8 mouse cellular contexts compared by ENCODE assay signal in the genomic region with DNA sequence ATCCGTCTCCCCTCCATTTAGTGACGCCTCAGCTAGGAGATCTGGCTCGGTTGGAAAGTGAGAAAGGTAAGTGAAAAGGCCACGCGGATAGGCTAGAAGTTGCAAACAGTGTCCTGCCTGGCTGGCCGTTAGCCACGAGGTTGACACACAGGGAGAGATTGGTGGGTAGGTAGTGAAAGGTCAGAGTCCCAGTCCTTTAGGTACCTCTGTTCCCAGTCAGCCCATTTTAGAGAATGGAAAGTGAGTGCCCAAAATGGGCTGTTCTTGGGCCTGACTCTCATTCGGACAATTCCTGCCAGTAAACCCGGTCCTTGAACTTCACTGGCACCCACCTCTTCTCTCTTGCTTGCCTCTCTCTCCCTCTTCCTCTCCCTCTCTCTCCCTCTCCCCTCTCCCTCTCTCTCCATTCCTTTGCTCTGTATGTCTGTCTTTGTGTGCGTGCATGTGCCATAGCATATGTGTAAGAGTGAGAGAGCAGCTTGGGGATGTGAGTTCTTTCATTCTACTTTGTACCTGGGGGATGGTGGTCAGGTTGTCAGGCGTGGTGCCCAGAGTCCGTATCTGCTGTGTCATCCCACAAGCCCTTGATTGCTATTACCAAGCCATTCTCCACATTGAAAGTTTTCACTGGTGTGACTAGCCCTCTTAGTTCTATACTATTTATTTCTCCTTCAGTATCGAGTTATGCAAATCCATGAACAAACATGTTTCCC. TPM values are rescaled to one million over a fixed set of nuclear protein-coding genes. Genes with fewer than 3 reads are reported as not detected.
DNase-seq lines count a peak whose midpoint lies in the region; ATAC-seq lines count a peak whose summit lies in the region.

TSS of gene Dpf2 (minus strand) at position 4 of the 713 bp plus-strand sequence.

- 21% methylated on average over 13 of the region's 13 CpGs for WGBS in forebrain, embryonic 15.5 days
- WGBS in hindbrain, embryonic 13.5 days: 23% methylated on average over 13 of the region's 13 CpGs
- WGBS in liver, embryonic 13.5 days (ENCODE audit: insufficient replicate concordance): 5% methylated on average over 13 of the region's 13 CpGs
- 18% methylated on average over 13 of the region's 13 CpGs for WGBS in stomach, embryonic 16.5 days

- H3K9me3 ChIP-seq in forebrain, embryonic 15.5 days: no peaks in the 10 kb centered on the region
- H3K9me3 ChIP-seq in hindbrain, embryonic 13.5 days: no peaks in the 10 kb centered on the region
- H3K9me3 ChIP-seq in liver, embryonic 13.5 days (replicated peaks): no peaks in the 10 kb centered on the region
- H3K9me3 ChIP-seq in stomach, embryonic 16.5 days (replicated peaks; ENCODE audit: control insufficient read depth, low read length): no peaks in the 10 kb centered on the region

- no peak for ATAC-seq in activated CD4-positive, CD25-positive, alpha-beta regulatory T cell, adult 4 months
- ATAC-seq in forebrain, embryonic 15.5 days (replicated peaks): peak; percentile 15; the same call in 1 of the 2 replicates
- ATAC-seq in hindbrain, embryonic 13.5 days (ENCODE audit: low FRiP score): 0 out of 2 replicates have a peak, but pooled peaks have one; percentile 6
- ATAC-seq in liver, embryonic 13.5 days (ENCODE audit: low read depth): peak; percentile 54
- ATAC-seq in stomach, embryonic 16.5 days (ENCODE audit: insufficient read depth, low FRiP score): no peak; the same call in 1 of the 2 replicates

- H3K27me3 ChIP-seq in forebrain, embryonic 15.5 days: no peaks in the 10 kb centered on the region
- H3K27me3 ChIP-seq in hindbrain, embryonic 13.5 days: no peaks in the 10 kb centered on the region
- no peaks in the 10 kb centered on the region for H3K27me3 ChIP-seq in liver, embryonic 13.5 days
- H3K27me3 ChIP-seq in stomach, embryonic 16.5 days (ENCODE audit: control insufficient read depth, insufficient read depth, low read length): no peaks in the 10 kb centered on the region

- H3K4me3 ChIP-seq in forebrain, embryonic 15.5 days: peak within 1 kb of the TSS; percentile 94
- H3K4me3 ChIP-seq in hindbrain, embryonic 13.5 days: peak within 1 kb of the TSS; percentile 100
- H3K4me3 ChIP-seq in liver, embryonic 13.5 days (replicated peaks): peak within 1 kb of the TSS; percentile 96
- peak within 1 kb of the TSS; percentile 76 for H3K4me3 ChIP-seq in stomach, embryonic 16.5 days (replicated peaks; ENCODE audit: low read length)

- peak within 1 kb of the TSS; percentile 90 for H3K9ac ChIP-seq in forebrain, embryonic 15.5 days (replicated peaks)
- peak within 1 kb of the TSS; percentile 94 for H3K9ac ChIP-seq in hindbrain, embryonic 13.5 days
- H3K9ac ChIP-seq in liver, embryonic 13.5 days: peak within 1 kb of the TSS; percentile 99
- H3K9ac ChIP-seq in stomach, embryonic 16.5 days (ENCODE audit: low read length): peak within 1 kb of the TSS; percentile 93

- peak within 1 kb of the TSS; percentile 81 for H3K27ac ChIP-seq in forebrain, embryonic 15.5 days (replicated peaks)
- H3K27ac ChIP-seq in hindbrain, embryonic 13.5 days: peak within 1 kb of the TSS; percentile 89
- H3K27ac ChIP-seq in liver, embryonic 13.5 days: peak within 1 kb of the TSS; percentile 92
- peak within 1 kb of the TSS; percentile 73 for H3K27ac ChIP-seq in stomach, embryonic 16.5 days (ENCODE audit: low read length)

- peaks cover 8% of the 10 kb centered on the region for H3K36me3 ChIP-seq in forebrain, embryonic 15.5 days
- H3K36me3 ChIP-seq in hindbrain, embryonic 13.5 days: peaks cover 24% of the 10 kb centered on the region
- H3K36me3 ChIP-seq in liver, embryonic 13.5 days: peaks cover 36% of the 10 kb centered on the region
- H3K36me3 ChIP-seq in stomach, embryonic 16.5 days (ENCODE audit: control insufficient read depth, insufficient read depth, low read length): peaks cover 7% of the 10 kb centered on the region; the same call in 1 of the 2 replicates

- peak within 1 kb of the TSS; percentile 73 for H3K4me2 ChIP-seq in forebrain, embryonic 15.5 days (replicated peaks)
- peak within 1 kb of the TSS; percentile 90 for H3K4me2 ChIP-seq in hindbrain, embryonic 13.5 days
- H3K4me2 ChIP-seq in liver, embryonic 13.5 days: peak within 1 kb of the TSS; percentile 89
- peak within 1 kb of the TSS; percentile 77 for H3K4me2 ChIP-seq in stomach, embryonic 16.5 days (ENCODE audit: low read depth, low read length)

- DNase-seq in layer of hippocampus, adult 18-20 months (ENCODE audit: low spot score in 2 of 2): no peak
- DNase-seq in layer of hippocampus, adult 11-12 months (ENCODE audit: low spot score): no peak
- DNase-seq in liver, embryonic 13.5 days: peak; percentile 42
- no peak for DNase-seq in thymus, postnatal 10 days (ENCODE audit: low spot score in 2 of 2)

- peaks cover 32% of the 10 kb centered on the region for H3K4me1 ChIP-seq in forebrain, embryonic 15.5 days
- peaks cover 38% of the 10 kb centered on the region for H3K4me1 ChIP-seq in hindbrain, embryonic 13.5 days (replicated peaks)
- peaks cover 57% of the 10 kb centered on the region for H3K4me1 ChIP-seq in liver, embryonic 13.5 days (replicated peaks)
- peaks cover 25% of the 10 kb centered on the region for H3K4me1 ChIP-seq in stomach, embryonic 16.5 days (ENCODE audit: control insufficient read depth, insufficient read depth, low read length)

RNA-seq across cellular contexts. Expression of gene Dpf2, which starts in this region (rescaled TPM):
- 100 to 1,000 TPM in 1 of 2 experiments, 10 to 100 TPM in 1; 90.8 to 100 TPM for total RNA-seq in layer of hippocampus, adult 18-20 months (2021)
- polyA plus RNA-seq in activated CD4-positive, CD25-positive, alpha-beta regulatory T cell, adult 4 months (2017; shearing (Covaris generic)): 100 to 1,000 TPM; 123 to 178 TPM
- polyA plus RNA-seq in forebrain, embryonic 15.5 days (2015; fragmentation: Nextera tagmentation; extraction: Ambion mirVana): 120 and 137 TPM in 2 replicates
- polyA plus RNA-seq in hindbrain, embryonic 13.5 days (2015; fragmentation: Nextera tagmentation; extraction: Ambion mirVana): 128 and 137 TPM in 2 replicates
- polyA plus RNA-seq in liver, embryonic 13.5 days (2015; fragmentation: Nextera tagmentation; extraction: Ambion mirVana): 56.7 and 60.0 TPM in 2 replicates
- 117 and 127 TPM in 2 replicates for polyA plus RNA-seq in stomach, embryonic 16.5 days (2015; fragmentation: Nextera tagmentation; extraction: Ambion mirVana)

Comparison
In these comparisons a context has a peak if more than half of its experiments do, and no peak if none do; other contexts are left out.
1. ATAC-seq: peak in forebrain, embryonic 15.5 days (single experiment), hindbrain, embryonic 13.5 days (single experiment) and liver, embryonic 13.5 days (single experiment); none in activated CD4-positive, CD25-positive, alpha-beta regulatory T cell, adult 4 months (single experiment) and stomach, embryonic 16.5 days (single experiment).
2. Peak in every context shown above with its lines, with median percentiles within 50 percentile points of each other: H3K27ac ChIP-seq, H3K4me2 ChIP-seq, H3K4me3 ChIP-seq and H3K9ac ChIP-seq.